Mouse (Mus musculus) kidney, embryonic 14.5 days (tissue): ENCODE measurements around the gene Arpc5. TPM values are rescaled to one million over a fixed set of nuclear protein-coding genes. Genes with fewer than 3 reads are reported as not detected.

Experiments used
- ATAC-seq: fragments of 200-750 bp; cut with Nextera tagmentation; 2 replicates; pipeline ENCODE4 v1.8.0; 2017; ENCODE audit warnings: moderate number of reproducible peaks, mild to moderate bottlenecking, moderate TSS enrichment, moderate library complexity; ENCODE audit not compliant: low FRiP score, low TSS enrichment
- H3K27ac ChIP-seq: fragments of 300-500 bp; sonication (generic); 2 replicates; pipeline ENCODE4 v1.5.1; 2014; ENCODE audit warnings: low read depth, mild to moderate bottlenecking, low read length, moderate library complexity, mixed read lengths
- H3K27me3 ChIP-seq: fragments of 300-500 bp; sonication (generic); 2 replicates; pipeline ENCODE4 v1.6.1; 2014; ENCODE audit warnings: mild to moderate bottlenecking, low read length; ENCODE audit not compliant: control insufficient read depth, insufficient read depth
- H3K36me3 ChIP-seq: fragments of 300-500 bp; sonication (generic); 2 replicates; pipeline ENCODE4 v1.6.1; 2014; ENCODE audit warnings: low read length, mixed read lengths; ENCODE audit not compliant: control insufficient read depth, insufficient read depth
- H3K4me1 ChIP-seq: fragments of 300-500 bp; sonication (generic); 2 replicates; pipeline ENCODE4 v1.6.1; 2014; ENCODE audit warnings: low read length, mixed read lengths; ENCODE audit not compliant: control insufficient read depth, insufficient read depth
- H3K4me2 ChIP-seq: fragments of 300-500 bp; sonication (generic); replicated peaks from 2 replicates; pipeline ENCODE4 v1.6.1; 2014; ENCODE audit warnings: low read depth, mild to moderate bottlenecking, low read length
- H3K4me3 ChIP-seq: fragments of 300-500 bp; sonication (generic); 2 replicates; pipeline ENCODE4 v1.5.1; 2014; ENCODE audit warnings: mild to moderate bottlenecking, low read length
- H3K9ac ChIP-seq: fragments of 300-500 bp; sonication (generic); 2 replicates; pipeline ENCODE4 v1.6.1; 2014; ENCODE audit warnings: low read depth, mild to moderate bottlenecking, low read length, moderate library complexity
- H3K9me3 ChIP-seq: fragments of 300-500 bp; sonication (generic); 2 replicates; pipeline ENCODE4 v1.6.1; 2016; ENCODE audit warnings: low read length; ENCODE audit not compliant: control insufficient read depth
- WGBS: fragments of 180-500 bp; shearing (Covaris S2); extraction: QIAGEN DNeasy Blood & Tissue Kit; methylation state at CpG from one replicate; pipeline ENCODE4 v1.1.7; 2014; 5-methylcytosine and 5-hydroxymethylcytosine counted together
- polyA plus RNA-seq: library from polyadenylated mRNA; unstranded; fragments of >200 nt; fragmentation: Nextera tagmentation; extraction: Ambion mirVana; gene quantifications from 2 replicates; pipeline ENCODE4 v1.2.1, GENCODE M21; 2014

Gene Arpc5
- polyA plus RNA-seq, 1 experiment from 2014 or later: 240 TPM

DNA sequence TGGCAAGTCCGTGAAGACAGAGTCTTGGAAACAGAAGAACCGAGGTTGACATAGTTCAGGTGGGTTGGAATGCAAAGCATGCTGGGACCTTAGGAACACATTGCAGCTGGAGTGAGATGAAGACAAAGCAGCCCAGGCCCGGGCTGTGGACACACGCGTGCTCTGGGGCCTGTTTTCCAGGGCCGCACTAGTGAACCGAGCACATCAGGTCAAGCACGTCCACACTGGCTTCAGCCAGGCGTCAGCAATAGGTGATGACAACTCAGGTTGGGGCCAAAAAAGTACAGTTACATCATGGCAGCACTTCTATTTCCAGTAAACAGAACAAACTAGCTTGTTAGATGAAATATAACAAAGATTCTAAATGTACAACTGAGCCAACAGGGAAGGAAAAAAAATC, 27.5 kb upstream of the Arpc5 start:
- 75% methylated on average over 9 of the region's 9 CpGs for WGBS
- Histone ChIP-seq H3K4me2 (no peak overlapping the region), H3K27me3 (no peaks in the 10 kb centered on the region), H3K9me3 (no peaks in the 10 kb centered on the region), H3K4me1 (0 out of 2 replicates have a peak, but pooled peaks cover 7% of the 10 kb centered on the region), H3K4me3 (no peak overlapping the region), H3K27ac (no peak overlapping the region), H3K9ac (no peak overlapping the region), H3K36me3 (no peaks in the 10 kb centered on the region)
- ATAC-seq: no peak

DNA sequence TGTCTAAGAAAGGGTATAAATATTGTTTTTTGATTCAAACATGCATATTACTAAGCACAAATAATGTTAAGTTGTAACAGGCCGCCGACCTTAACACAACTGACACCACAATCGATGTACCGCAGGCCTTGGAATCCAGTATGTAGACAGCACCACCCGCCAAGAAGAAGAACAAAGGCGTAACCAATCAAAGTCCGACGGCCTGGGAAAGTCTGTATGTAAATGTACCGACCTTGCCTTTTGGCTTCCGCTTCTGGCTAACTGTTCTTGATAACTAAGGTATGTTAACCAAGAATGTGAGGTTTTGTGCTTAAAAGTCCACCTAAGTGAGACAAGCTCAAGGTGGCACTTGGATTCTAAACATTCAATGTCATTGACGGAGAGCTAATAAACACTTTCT, 27.0 kb upstream of the Arpc5 start:
- no peaks in the 10 kb centered on the region for H3K27me3 ChIP-seq
- H3K36me3 ChIP-seq: no peaks in the 10 kb centered on the region

DNA sequence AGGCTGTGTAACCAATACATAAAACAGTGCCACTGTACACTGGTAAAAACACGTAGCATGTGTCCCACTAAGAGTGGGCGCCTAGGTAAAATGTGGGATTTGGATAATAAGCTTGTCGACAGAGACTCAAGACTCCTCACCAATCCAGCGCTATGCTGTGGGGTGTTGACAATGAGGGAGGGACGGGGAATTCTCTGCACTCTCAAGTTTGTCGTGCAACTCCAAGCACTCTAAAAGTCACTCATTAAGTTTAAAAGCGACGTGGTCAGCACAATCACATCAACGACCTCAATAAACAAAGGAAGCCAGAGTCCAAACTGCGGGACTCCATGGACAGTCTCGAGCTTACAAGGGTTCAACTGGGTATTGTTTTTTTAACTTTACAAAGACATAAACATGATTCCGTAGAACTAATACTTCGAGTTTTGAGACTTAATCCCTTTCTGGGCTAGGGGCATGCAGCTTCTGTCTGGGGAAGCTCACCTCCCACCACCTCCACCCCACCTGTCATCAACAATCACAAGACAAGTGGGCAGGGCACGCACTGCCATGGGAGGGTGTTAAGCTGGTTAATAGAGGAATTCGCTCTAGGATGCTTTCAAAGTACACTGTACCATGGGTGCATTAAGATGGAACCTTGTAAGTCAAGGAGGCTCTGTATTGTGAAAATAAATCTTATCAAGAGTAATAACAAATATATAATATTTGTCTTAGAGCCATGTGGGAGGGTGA, 23.1 kb upstream of the Arpc5 start:
- Histone ChIP-seq H3K27ac (no peak overlapping the region), H3K4me3 (no peak overlapping the region), H3K4me1 (0 out of 2 replicates have a peak, but pooled peaks cover under 1% of the 10 kb centered on the region), H3K4me2 (no peak overlapping the region), H3K36me3 (no peaks in the 10 kb centered on the region), H3K9ac (no peak overlapping the region), H3K27me3 (no peaks in the 10 kb centered on the region), H3K9me3 (no peaks in the 10 kb centered on the region)
- 54% methylated on average over 15 of the region's 15 CpGs for WGBS
- ATAC-seq: no peak

More for the DNA sequence above, 27.0 kb upstream of the Arpc5 start:
- Histone ChIP-seq H3K9me3 (no peaks in the 10 kb centered on the region), H3K4me3 (no peak overlapping the region), H3K9ac (no peak overlapping the region), H3K27ac (no peak overlapping the region), H3K4me1 (0 out of 2 replicates have a peak, but pooled peaks cover 7% of the 10 kb centered on the region), H3K4me2 (no peak overlapping the region)
- 92% methylated on average over 11 of the region's 11 CpGs for WGBS
- no peak for ATAC-seq

DNA sequence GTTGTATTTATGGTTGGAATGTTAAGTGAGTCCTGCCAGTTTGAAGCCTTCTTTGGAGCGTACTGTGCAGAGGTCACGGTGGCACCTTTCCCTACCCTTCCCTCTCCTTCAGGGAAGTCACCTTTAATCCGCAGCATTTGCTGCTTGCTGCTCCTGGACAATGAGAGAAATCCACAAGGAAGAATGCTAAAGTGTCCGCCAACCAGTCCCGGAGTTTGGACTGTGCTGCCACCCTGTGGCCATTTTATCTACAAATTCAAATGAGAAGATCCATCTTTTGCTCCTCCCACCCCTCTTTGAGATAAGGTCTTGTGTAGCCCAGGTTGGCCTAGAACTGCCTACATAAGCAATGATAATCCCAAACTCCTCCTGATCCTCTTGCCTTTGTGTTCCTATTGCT, 19.9 kb upstream of the Arpc5 start:
- H3K4me3 ChIP-seq: no peak overlapping the region
- H3K4me2 ChIP-seq: no peak overlapping the region
- no peaks in the 10 kb centered on the region for H3K4me1 ChIP-seq
- ATAC-seq: 0 out of 2 replicates have a peak, but pooled peaks have one; percentile 6
- no peaks in the 10 kb centered on the region for H3K36me3 ChIP-seq
- H3K9me3 ChIP-seq: no peaks in the 10 kb centered on the region
- no peaks in the 10 kb centered on the region for H3K27me3 ChIP-seq
- no peak overlapping the region for H3K27ac ChIP-seq
- no peak overlapping the region for H3K9ac ChIP-seq
- WGBS: 5% methylated on average over 5 of the region's 5 CpGs

- no peaks in the 10 kb centered on the region for H3K4me1 ChIP-seq
- no peaks in the 10 kb centered on the region for H3K9me3 ChIP-seq
- WGBS: 74% methylated on average over 9 of the region's 9 CpGs
- H3K4me3 ChIP-seq: no peak overlapping the region
- H3K27me3 ChIP-seq: no peaks in the 10 kb centered on the region
- no peak overlapping the region for H3K27ac ChIP-seq
- no peak overlapping the region for H3K9ac ChIP-seq
- no peaks in the 10 kb centered on the region for H3K36me3 ChIP-seq
- ATAC-seq: no peak
- no peak overlapping the region for H3K4me2 ChIP-seq
These were observed 17.1 kb upstream of the Arpc5 start for GRCm38 (mm10) chr1:152749276-152749675.

- WGBS: 72% methylated on average over 13 of the region's 13 CpGs
- no peak within 1 kb of the TSS for H3K27ac ChIP-seq
- no peak within 1 kb of the TSS for H3K9ac ChIP-seq
- 0 out of 2 replicates have a peak, but pooled peaks cover under 1% of the 10 kb centered on the region for H3K4me1 ChIP-seq
- no peak for ATAC-seq
- no peaks in the 10 kb centered on the region for H3K9me3 ChIP-seq
- H3K27me3 ChIP-seq: no peaks in the 10 kb centered on the region
- no peaks in the 10 kb centered on the region for H3K36me3 ChIP-seq
- H3K4me2 ChIP-seq: no peak within 1 kb of the TSS
- no peak within 1 kb of the TSS for H3K4me3 ChIP-seq
These were observed 15.9 kb upstream of the Arpc5 start, which contains the start of gene Apobec4 for GRCm38 (mm10) chr1:152750312-152750965. Gene Apobec4, plus strand, starts transcription at chr1:152750551.

- Histone ChIP-seq H3K9ac (no peak overlapping the region), H3K36me3 (no peaks in the 10 kb centered on the region), H3K27ac (no peak overlapping the region), H3K4me2 (no peak overlapping the region), H3K9me3 (no peaks in the 10 kb centered on the region), H3K4me3 (no peak overlapping the region), H3K27me3 (peaks cover 3% of the 10 kb centered on the region; the same call in 1 of the 2 replicates), H3K4me1 (no peaks in the 10 kb centered on the region)
- WGBS: 87% methylated on average over 2 of the region's 2 CpGs
- no peak for ATAC-seq
These were observed 4.6 kb upstream of the Arpc5 start for GRCm38 (mm10) chr1:152761791-152762190.

GRCm38 (mm10) chr1:152766804-152767748, 734 bp downstream of the Arpc5 start:
- Histone ChIP-seq H3K4me2 (peak overlapping the region; percentile 56), H3K9ac (peak overlapping the region; percentile 84), H3K27me3 (peaks cover 3% of the 10 kb centered on the region; the same call in 1 of the 2 replicates), H3K36me3 (peaks cover 23% of the 10 kb centered on the region), H3K9me3 (no peaks in the 10 kb centered on the region), H3K4me3 (peak overlapping the region; percentile 71), H3K27ac (peak overlapping the region; percentile 59), H3K4me1 (no peaks in the 10 kb centered on the region)
- ATAC-seq: peak; percentile 73
- WGBS: under 1% methylated on average over 54 of the region's 60 CpGs
